Mouse (Mus musculus) forebrain, embryonic 12.5 days (tissue): Measurements from ENCODE around the gene Tmem182. TPM values are rescaled to one million over a fixed set of nuclear protein-coding genes. Genes with fewer than 3 reads are reported as not detected.

Experiments
- ATAC-seq: fragments of 200-750 bp; cut with Nextera tagmentation; 2 replicates; pipeline ENCODE4 v1.8.0; 2017; ENCODE audit warnings: moderate TSS enrichment; ENCODE audit not compliant: low FRiP score
- H3K27ac ChIP-seq: fragments of 300-500 bp; sonication (generic); 2 replicates; pipeline ENCODE4 v1.5.1; 2016; ENCODE audit warnings: mild to moderate bottlenecking
- H3K27me3 ChIP-seq: fragments of 300-500 bp; sonication (generic); 2 replicates; pipeline ENCODE4 v1.6.1; 2016; ENCODE audit warnings: mild to moderate bottlenecking
- H3K36me3 ChIP-seq: fragments of 300-500 bp; sonication (generic); replicated peaks from 2 replicates; pipeline ENCODE4 v1.6.1; 2016; ENCODE audit warnings: mild to moderate bottlenecking
- H3K4me1 ChIP-seq: fragments of 300-500 bp; sonication (generic); 2 replicates; pipeline ENCODE4 v1.6.1; 2016
- H3K4me2 ChIP-seq: fragments of 300-500 bp; sonication (generic); 2 replicates; pipeline ENCODE4 v1.6.1; 2016; ENCODE audit warnings: mild to moderate bottlenecking, moderate library complexity
- H3K4me3 ChIP-seq: fragments of 300-500 bp; sonication (generic); replicated peaks from 2 replicates; pipeline ENCODE4 v1.5.1; 2016; ENCODE audit warnings: mild to moderate bottlenecking
- H3K9ac ChIP-seq: fragments of 300-500 bp; sonication (generic); 2 replicates; pipeline ENCODE4 v1.6.1; 2016; ENCODE audit warnings: mild to moderate bottlenecking
- H3K9me3 ChIP-seq: fragments of 300-500 bp; sonication (generic); 2 replicates; pipeline ENCODE4 v1.6.1; 2016
- WGBS: fragments of 180-500 bp; shearing (Covaris S2); methylation state at CpG from one replicate; pipeline ENCODE4 v1.1.7; 2016; 5-methylcytosine and 5-hydroxymethylcytosine counted together
- polyA plus RNA-seq: library from polyadenylated mRNA; unstranded; fragments of >200 nt; fragmentation: Nextera tagmentation; extraction: Ambion mirVana; gene quantifications from 2 replicates; pipeline ENCODE4 v1.2.1, GENCODE M21; 2016

Gene Tmem182
- polyA plus RNA-seq, 1 experiment from 2014 or later, result 0.11 TPM

- no peak overlapping the region for H3K4me3 ChIP-seq
- H3K27ac ChIP-seq, result no peak overlapping the region
- H3K36me3 ChIP-seq, result peaks cover 16% of the 10 kb centered on the region
- H3K4me2 ChIP-seq, result no peak overlapping the region
- H3K9me3 ChIP-seq, result peaks cover 13% of the 10 kb centered on the region; the same call in 1 of the 2 replicates
- H3K9ac ChIP-seq, result no peak overlapping the region
- 92% methylated on average over 3 of the region's 3 CpGs for WGBS
- H3K4me1 ChIP-seq, result no peaks in the 10 kb centered on the region
- H3K27me3 ChIP-seq, result no peaks in the 10 kb centered on the region
- ATAC-seq, result no peak
Observed at GRCm38 (mm10) chr1:40776763-40777162, 28.6 kb upstream of the Tmem182 start.

- H3K27me3 ChIP-seq, result no peaks in the 10 kb centered on the region
- no peak overlapping the region for H3K27ac ChIP-seq
- H3K9ac ChIP-seq, result no peak overlapping the region
- no peak overlapping the region for H3K4me2 ChIP-seq
- H3K9me3 ChIP-seq, result peaks cover 13% of the 10 kb centered on the region; the same call in 1 of the 2 replicates
- H3K36me3 ChIP-seq, result peaks cover 16% of the 10 kb centered on the region
- no peaks in the 10 kb centered on the region for H3K4me1 ChIP-seq
- H3K4me3 ChIP-seq, result no peak overlapping the region
- WGBS, result 93% methylated on average over 7 of the region's 7 CpGs
- ATAC-seq, result no peak
Observed at GRCm38 (mm10) chr1:40783450-40783849, 22.0 kb upstream of the Tmem182 start.

- Histone ChIP-seq H3K9me3 (0 out of 2 replicates have a peak, but pooled peaks cover 4% of the 10 kb centered on the region), H3K9ac (no peak overlapping the region), H3K36me3 (peaks cover 7% of the 10 kb centered on the region), H3K27ac (no peak overlapping the region), H3K27me3 (no peaks in the 10 kb centered on the region), H3K4me1 (peaks cover 3% of the 10 kb centered on the region; the same call in 1 of the 2 replicates), H3K4me2 (no peak overlapping the region), H3K4me3 (no peak overlapping the region)
- WGBS, result 96% methylated on average over 9 of the region's 9 CpGs
- ATAC-seq, result no peak
Observed at GRCm38 (mm10) chr1:40784306-40784705, 21.1 kb upstream of the Tmem182 start.

- no peak for ATAC-seq
- Histone ChIP-seq H3K4me1 (peaks cover 13% of the 10 kb centered on the region), H3K36me3 (no peaks in the 10 kb centered on the region)
Observed at GRCm38 (mm10) chr1:40785876-40786445, 19.4 kb upstream of the Tmem182 start.

GRCm38 (mm10) chr1:40788956-40789355, 16.4 kb upstream of the Tmem182 start:
- Histone ChIP-seq H3K4me1 (peaks cover 15% of the 10 kb centered on the region), H3K27ac (no peak overlapping the region), H3K27me3 (no peaks in the 10 kb centered on the region), H3K4me3 (no peak overlapping the region), H3K4me2 (no peak overlapping the region), H3K9me3 (no peaks in the 10 kb centered on the region), H3K36me3 (no peaks in the 10 kb centered on the region), H3K9ac (no peak overlapping the region)
- ATAC-seq, result no peak
- 84% methylated on average over 6 of the region's 6 CpGs for WGBS

More at GRCm38 (mm10) chr1:40785876-40786445, 19.4 kb upstream of the Tmem182 start:
- WGBS, result 89% methylated on average over 11 of the region's 11 CpGs
- H3K4me3 ChIP-seq, result no peak overlapping the region
- H3K27me3 ChIP-seq, result no peaks in the 10 kb centered on the region
- H3K4me2 ChIP-seq, result no peak overlapping the region
- H3K9me3 ChIP-seq, result no peaks in the 10 kb centered on the region
- H3K27ac ChIP-seq, result no peak overlapping the region
- no peak overlapping the region for H3K9ac ChIP-seq

- Histone ChIP-seq H3K4me3 (peak overlapping the region; percentile 55), H3K27ac (peak overlapping the region; percentile 56; the same call in 1 of the 2 replicates), H3K9me3 (no peaks in the 10 kb centered on the region), H3K36me3 (no peaks in the 10 kb centered on the region), H3K27me3 (no peaks in the 10 kb centered on the region), H3K4me1 (peaks cover 15% of the 10 kb centered on the region), H3K9ac (peak overlapping the region; percentile 47; the same call in 1 of the 2 replicates), H3K4me2 (peak overlapping the region; percentile 71)
- peak; percentile 68 for ATAC-seq
- 13% methylated on average over 5 of the region's 5 CpGs for WGBS
Observed at GRCm38 (mm10) chr1:40789666-40790233, 15.7 kb upstream of the Tmem182 start.

GRCm38 (mm10) chr1:40790324-40791141, 14.9 kb upstream of the Tmem182 start, which contains the start of gene Mfsd9:
TSS of gene Mfsd9 (minus strand) at chr1:40790687.
- no peaks in the 10 kb centered on the region for H3K27me3 ChIP-seq
- peak within 1 kb of the TSS; percentile 47 for H3K9ac ChIP-seq
- peak within 1 kb of the TSS; percentile 55 for H3K4me3 ChIP-seq
- no peaks in the 10 kb centered on the region for H3K9me3 ChIP-seq
- peak; percentile 93 for ATAC-seq
- 3% methylated on average over 36 of the region's 38 CpGs for WGBS
- peak within 1 kb of the TSS; percentile 56; the same call in 1 of the 2 replicates for H3K27ac ChIP-seq
- H3K36me3 ChIP-seq, result no peaks in the 10 kb centered on the region
- H3K4me1 ChIP-seq, result peaks cover 15% of the 10 kb centered on the region
- H3K4me2 ChIP-seq, result peak within 1 kb of the TSS; percentile 71

GRCm38 (mm10) chr1:40795508-40795907, 9.9 kb upstream of the Tmem182 start:
- Histone ChIP-seq H3K36me3 (no peaks in the 10 kb centered on the region), H3K4me2 (no peak overlapping the region), H3K27me3 (no peaks in the 10 kb centered on the region), H3K9me3 (no peaks in the 10 kb centered on the region), H3K4me3 (no peak overlapping the region), H3K27ac (no peak overlapping the region), H3K4me1 (0 out of 2 replicates have a peak, but pooled peaks cover 4% of the 10 kb centered on the region), H3K9ac (no peak overlapping the region)
- ATAC-seq, result no peak
- WGBS, result 88% methylated on average over 1 of the region's 1 CpGs

- no peak; the same call in 1 of the 2 replicates for ATAC-seq
Observed at GRCm38 (mm10) chr1:40797348-40797747, 8.1 kb upstream of the Tmem182 start.

GRCm38 (mm10) chr1:40799121-40799520, 6.3 kb upstream of the Tmem182 start:
- no peaks in the 10 kb centered on the region for H3K9me3 ChIP-seq
- WGBS, result 91% methylated on average over 8 of the region's 8 CpGs
- H3K36me3 ChIP-seq, result no peaks in the 10 kb centered on the region
- H3K4me3 ChIP-seq, result no peak overlapping the region
- H3K9ac ChIP-seq, result no peak overlapping the region
- H3K4me1 ChIP-seq, result no peaks in the 10 kb centered on the region
- no peak overlapping the region for H3K27ac ChIP-seq
- H3K27me3 ChIP-seq, result no peaks in the 10 kb centered on the region
- ATAC-seq, result no peak
- H3K4me2 ChIP-seq, result no peak overlapping the region

More at GRCm38 (mm10) chr1:40797348-40797747, 8.1 kb upstream of the Tmem182 start:
- Histone ChIP-seq H3K27me3 (no peaks in the 10 kb centered on the region), H3K4me1 (no peaks in the 10 kb centered on the region), H3K27ac (no peak overlapping the region), H3K9me3 (no peaks in the 10 kb centered on the region), H3K36me3 (no peaks in the 10 kb centered on the region), H3K4me2 (no peak overlapping the region), H3K4me3 (no peak overlapping the region), H3K9ac (no peak overlapping the region)
- WGBS, result 15% methylated on average over 5 of the region's 5 CpGs

GRCm38 (mm10) chr1:40800908-40801307, 4.5 kb upstream of the Tmem182 start:
- Histone ChIP-seq H3K4me2 (no peak overlapping the region), H3K27me3 (no peaks in the 10 kb centered on the region), H3K36me3 (no peaks in the 10 kb centered on the region), H3K4me1 (no peaks in the 10 kb centered on the region), H3K9ac (no peak overlapping the region), H3K4me3 (no peak overlapping the region), H3K9me3 (no peaks in the 10 kb centered on the region), H3K27ac (no peak overlapping the region)
- no peak for ATAC-seq
- 84% methylated on average over 5 of the region's 5 CpGs for WGBS

GRCm38 (mm10) chr1:40802759-40803158, 2.6 kb upstream of the Tmem182 start:
- Histone ChIP-seq H3K36me3 (no peaks in the 10 kb centered on the region), H3K9ac (no peak overlapping the region), H3K4me1 (no peaks in the 10 kb centered on the region), H3K27me3 (no peaks in the 10 kb centered on the region), H3K4me2 (no peak overlapping the region), H3K27ac (no peak overlapping the region), H3K9me3 (no peaks in the 10 kb centered on the region), H3K4me3 (no peak overlapping the region)
- WGBS, result 32% methylated on average over 3 of the region's 3 CpGs
- no peak for ATAC-seq
